Mouse (Mus musculus): ENCODE measurements around the gene Sntg2.

- TF ChIP-seq CTCF (IDR thresholded peaks at IDR 0.05; ENCODE audit: low read depth, low read length) (no peak), POLR2A (IDR thresholded peaks at IDR 0.05; ENCODE audit: borderline replicate concordance, low read depth, low read length) (no peak)
Observed at GRCm38 (mm10) chr12:30128561-30129410, 244.4 kb downstream of the Sntg2 start.

Data from bone marrow macrophage, adult 2 months (primary cell).